Mouse (Mus musculus) liver, embryonic 14.5 days (tissue): ENCODE results near the gene Rab20.

ENCODE experiments used
- CTCF ChIP-seq: IDR thresholded peaks from 2 replicates; pipeline ENCODE4 v1.5.1; 2016; ENCODE audit warnings: antibody characterized with exemption, low read depth, control low read depth
- EP300 ChIP-seq: IDR thresholded peaks from 2 replicates; pipeline ENCODE4 v1.6.1; 2016; ENCODE audit warnings: antibody characterized with exemption, low read depth

GRCm38 (mm10) chr8:11463541-11463888 lies 15.0 kb downstream of the Rab20 start:
- no peak for TF ChIP-seq CTCF
- no peak for TF ChIP-seq EP300
